Mouse (Mus musculus): ENCODE measurements around the gene Btbd11. TPM values are rescaled to one million over a fixed set of nuclear protein-coding genes. Genes with fewer than 3 reads are reported as not detected.
A peak's percentile ranks its signal among the peaks of the same experiment; 100 is the strongest.

Btbd11 gene
- polyA plus RNA-seq (2015; fragmentation: Nextera tagmentation; extraction: Ambion mirVana), result 1.8 and 1.9 TPM in 2 replicates

GRCm38 (mm10) chr10:85386605-85387218 lies at the start of gene Btbd11:
Btbd11 (plus strand) TSS chr10:85386814.
- H3K27ac ChIP-seq (replicated peaks), result peak within 1 kb of the TSS; percentile 70; the same call in 1 of the 2 replicates
- WGBS, result 0% methylated on average over 46 of the region's 46 CpGs
- H3K4me3 ChIP-seq (ENCODE audit: low read depth, low read length), result peak within 1 kb of the TSS; percentile 55
- DNase-seq (ENCODE audit: low spot score) (peak; percentile 94), ATAC-seq (ENCODE audit: low FRiP score, low TSS enrichment) (peak; percentile 98)
- H3K4me1 ChIP-seq (replicated peaks; ENCODE audit: control insufficient read depth, insufficient read depth), result peaks cover 6% of the 10 kb centered on the region
- H3K36me3 ChIP-seq (ENCODE audit: control insufficient read depth, insufficient read depth, low read length), result no peaks in the 10 kb centered on the region
- TF ChIP-seq CTCF (IDR thresholded peaks at IDR 0.05; ENCODE audit: low read depth) (peak; percentile 53), EP300 (optimal IDR thresholded peaks at IDR 0.05) (no peak)
- H3K9ac ChIP-seq (ENCODE audit: low read length), result peak within 1 kb of the TSS; percentile 67
- peak within 1 kb of the TSS; percentile 99 for H3K4me2 ChIP-seq (replicated peaks; ENCODE audit: low read depth)
- H3K27me3 ChIP-seq (ENCODE audit: control insufficient read depth, insufficient read depth, low read length), result no peaks in the 10 kb centered on the region
- no peaks in the 10 kb centered on the region for H3K9me3 ChIP-seq (ENCODE audit: control insufficient read depth, low read length)

DNA sequence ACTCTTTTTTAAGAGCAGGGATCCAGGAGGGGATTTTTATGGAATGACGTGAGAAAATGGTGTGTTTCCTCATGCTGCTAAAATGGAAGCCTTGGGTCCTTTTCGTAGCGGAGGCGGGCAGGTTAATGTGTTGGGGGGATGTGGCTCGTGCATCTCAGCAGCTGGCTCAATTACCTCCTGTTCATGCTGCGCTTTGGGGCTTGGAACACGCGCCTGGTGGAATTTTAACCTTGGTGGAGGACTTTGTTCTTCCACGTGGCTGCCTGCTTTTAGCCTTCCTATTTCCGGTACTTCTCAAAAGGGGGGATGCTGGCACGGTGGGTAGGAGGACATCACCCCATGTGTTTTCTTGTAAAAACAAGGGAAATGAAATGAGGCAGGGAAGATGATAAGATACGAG lies 47.9 kb upstream of the Btbd11 start:
- no peaks in the 10 kb centered on the region for H3K27me3 ChIP-seq (ENCODE audit: control insufficient read depth, insufficient read depth, low read length)
- H3K4me1 ChIP-seq (replicated peaks; ENCODE audit: control insufficient read depth, insufficient read depth), result no peaks in the 10 kb centered on the region
- no peak for DNase-seq (ENCODE audit: low spot score)
- H3K36me3 ChIP-seq (ENCODE audit: control insufficient read depth, insufficient read depth, low read length), result no peaks in the 10 kb centered on the region
- H3K4me3 ChIP-seq (ENCODE audit: low read depth, low read length), result no peak overlapping the region
- no peak overlapping the region for H3K9ac ChIP-seq (ENCODE audit: low read length)
- no peak for ATAC-seq (ENCODE audit: low FRiP score, low TSS enrichment)
- H3K4me2 ChIP-seq (replicated peaks; ENCODE audit: low read depth), result no peak overlapping the region
- WGBS, result 78% methylated on average over 12 of the region's 12 CpGs
- TF ChIP-seq CTCF (IDR thresholded peaks at IDR 0.05; ENCODE audit: low read depth) (no peak), EP300 (optimal IDR thresholded peaks at IDR 0.05) (no peak)
- H3K27ac ChIP-seq (replicated peaks), result no peak overlapping the region
- H3K9me3 ChIP-seq (ENCODE audit: control insufficient read depth, low read length), result no peaks in the 10 kb centered on the region

- Histone ChIP-seq H3K36me3 (ENCODE audit: control insufficient read depth, insufficient read depth, low read length) (no peaks in the 10 kb centered on the region), H3K9me3 (ENCODE audit: control insufficient read depth, low read length) (no peaks in the 10 kb centered on the region), H3K9ac (ENCODE audit: low read length) (no peak overlapping the region), H3K4me1 (replicated peaks; ENCODE audit: control insufficient read depth, insufficient read depth) (no peaks in the 10 kb centered on the region), H3K4me3 (ENCODE audit: low read depth, low read length) (no peak overlapping the region), H3K4me2 (replicated peaks; ENCODE audit: low read depth) (no peak overlapping the region), H3K27me3 (ENCODE audit: control insufficient read depth, insufficient read depth, low read length) (no peaks in the 10 kb centered on the region), H3K27ac (replicated peaks) (no peak overlapping the region)
- ATAC-seq (ENCODE audit: low FRiP score, low TSS enrichment) (no peak), DNase-seq (ENCODE audit: low spot score) (no peak)
- 88% methylated on average over 1 of the region's 1 CpGs for WGBS
- peak; percentile 29 for TF ChIP-seq CTCF (IDR thresholded peaks at IDR 0.05; ENCODE audit: low read depth)
- no peak for TF ChIP-seq EP300 (optimal IDR thresholded peaks at IDR 0.05)
Observed at GRCm38 (mm10) chr10:85341867-85342266, 44.7 kb upstream of the Btbd11 start.

DNA sequence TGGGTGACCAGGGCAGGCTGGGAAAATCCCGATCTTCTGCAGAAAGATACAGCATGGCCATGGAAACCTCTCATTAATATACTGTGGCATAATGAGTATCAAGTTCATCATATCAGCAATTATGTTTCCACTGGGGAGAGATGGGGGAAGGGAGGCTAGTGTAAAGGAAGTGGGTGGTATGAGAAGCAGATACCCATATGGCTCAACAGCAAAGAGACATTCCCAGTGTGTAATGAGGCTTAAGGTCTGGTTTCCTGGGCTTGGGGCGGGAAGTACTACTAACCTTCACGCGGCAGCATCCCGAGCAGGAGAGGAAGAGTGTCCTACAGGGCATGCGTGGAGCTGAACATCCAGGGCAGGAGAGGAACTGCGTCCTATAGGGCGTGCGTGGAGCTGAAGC lies 39.4 kb upstream of the Btbd11 start:
- TF ChIP-seq EP300 (optimal IDR thresholded peaks at IDR 0.05), result no peak
- TF ChIP-seq CTCF (IDR thresholded peaks at IDR 0.05; ENCODE audit: low read depth), result no peak
- H3K36me3 ChIP-seq (ENCODE audit: control insufficient read depth, insufficient read depth, low read length), result no peaks in the 10 kb centered on the region
- H3K27me3 ChIP-seq (ENCODE audit: control insufficient read depth, insufficient read depth, low read length), result no peaks in the 10 kb centered on the region
- no peaks in the 10 kb centered on the region for H3K9me3 ChIP-seq (ENCODE audit: control insufficient read depth, low read length)
- no peak overlapping the region for H3K9ac ChIP-seq (ENCODE audit: low read length)
- no peak for ATAC-seq (ENCODE audit: low FRiP score, low TSS enrichment)
- H3K4me2 ChIP-seq (replicated peaks; ENCODE audit: low read depth), result no peak overlapping the region
- H3K4me1 ChIP-seq (replicated peaks; ENCODE audit: control insufficient read depth, insufficient read depth), result no peaks in the 10 kb centered on the region
- no peak for DNase-seq (ENCODE audit: low spot score)
- H3K27ac ChIP-seq (replicated peaks), result no peak overlapping the region
- WGBS, result 85% methylated on average over 9 of the region's 9 CpGs
- H3K4me3 ChIP-seq (ENCODE audit: low read depth, low read length), result no peak overlapping the region

GRCm38 (mm10) chr10:85352505-85352904 lies 34.1 kb upstream of the Btbd11 start:
- Histone ChIP-seq H3K9me3 (ENCODE audit: control insufficient read depth, low read length) (no peaks in the 10 kb centered on the region), H3K9ac (ENCODE audit: low read length) (no peak overlapping the region), H3K27ac (replicated peaks) (no peak overlapping the region), H3K27me3 (ENCODE audit: control insufficient read depth, insufficient read depth, low read length) (no peaks in the 10 kb centered on the region), H3K4me1 (replicated peaks; ENCODE audit: control insufficient read depth, insufficient read depth) (no peaks in the 10 kb centered on the region), H3K36me3 (ENCODE audit: control insufficient read depth, insufficient read depth, low read length) (no peaks in the 10 kb centered on the region), H3K4me2 (replicated peaks; ENCODE audit: low read depth) (no peak overlapping the region), H3K4me3 (ENCODE audit: low read depth, low read length) (no peak overlapping the region)
- ATAC-seq (ENCODE audit: low FRiP score, low TSS enrichment) (no peak), DNase-seq (ENCODE audit: low spot score) (no peak)
- 67% methylated on average over 2 of the region's 2 CpGs for WGBS
- TF ChIP-seq EP300 (optimal IDR thresholded peaks at IDR 0.05) (no peak), CTCF (IDR thresholded peaks at IDR 0.05; ENCODE audit: low read depth) (no peak)

DNA sequence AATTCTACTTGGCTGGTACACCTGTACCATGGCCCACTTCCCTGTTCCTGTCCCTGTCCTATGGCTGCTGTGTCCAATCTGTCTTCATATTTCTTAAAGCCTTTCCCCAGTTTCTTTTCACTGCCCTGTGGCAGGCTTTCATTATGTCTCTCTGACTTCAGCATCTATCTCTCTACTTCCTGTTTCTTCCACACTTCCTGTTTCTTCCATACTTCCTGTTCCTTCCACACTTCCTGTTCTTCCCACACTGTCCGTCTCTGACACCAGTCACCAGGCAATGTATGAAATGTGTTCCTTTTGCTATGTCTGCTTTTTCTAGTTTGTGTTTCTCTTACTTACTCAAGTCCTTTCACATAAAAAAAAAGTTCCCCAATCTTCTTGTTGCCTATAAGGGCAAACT lies 32.3 kb upstream of the Btbd11 start:
- no peak for TF ChIP-seq EP300 (optimal IDR thresholded peaks at IDR 0.05)
- no peak for TF ChIP-seq CTCF (IDR thresholded peaks at IDR 0.05; ENCODE audit: low read depth)
- H3K9ac ChIP-seq (ENCODE audit: low read length), result no peak overlapping the region
- no peaks in the 10 kb centered on the region for H3K4me1 ChIP-seq (replicated peaks; ENCODE audit: control insufficient read depth, insufficient read depth)
- H3K9me3 ChIP-seq (ENCODE audit: control insufficient read depth, low read length), result no peaks in the 10 kb centered on the region
- no peak overlapping the region for H3K4me3 ChIP-seq (ENCODE audit: low read depth, low read length)
- DNase-seq (ENCODE audit: low spot score) (no peak), ATAC-seq (ENCODE audit: low FRiP score, low TSS enrichment) (no peak)
- 76% methylated on average over 1 of the region's 1 CpGs for WGBS
- no peaks in the 10 kb centered on the region for H3K36me3 ChIP-seq (ENCODE audit: control insufficient read depth, insufficient read depth, low read length)
- no peak overlapping the region for H3K27ac ChIP-seq (replicated peaks)
- no peak overlapping the region for H3K4me2 ChIP-seq (replicated peaks; ENCODE audit: low read depth)
- no peaks in the 10 kb centered on the region for H3K27me3 ChIP-seq (ENCODE audit: control insufficient read depth, insufficient read depth, low read length)
